14 mouse cellular contexts compared by ENCODE assay signal in genomic region chr2:151939651-151940420, GRCm38 (mm10). TPM values are rescaled to one million over a fixed set of nuclear protein-coding genes. Genes with fewer than 3 reads are reported as not detected.
"Had no signal": no experiment of that assay in that cellular context is flagged by ENCODE, and none has a peak within 500 bp of the region (broad histone marks: within the 10 kb centered on the region; RNA-seq: fewer than 3 reads in every experiment).

No protein-coding gene starts in this region.

- H3K9me3 ChIP-seq: intestine, embryonic 15.5 days; kidney, embryonic 15.5 days; limb, embryonic 10.5 days; limb, embryonic 13.5 days; liver, embryonic 15.5 days had no signal

- H3K4me2 ChIP-seq: intestine, embryonic 15.5 days; kidney, embryonic 15.5 days; limb, embryonic 13.5 days; liver, embryonic 11.5 days; liver, embryonic 15.5 days; lung, embryonic 14.5 days; midbrain, embryonic 11.5 days had no signal

- ATAC-seq: intestine, embryonic 15.5 days had no signal

- H3K27ac ChIP-seq: intestine, embryonic 15.5 days; kidney, embryonic 15.5 days; limb, embryonic 10.5 days; limb, embryonic 13.5 days; liver, embryonic 15.5 days had no signal

- H3K36me3 ChIP-seq: intestine, embryonic 15.5 days; kidney, embryonic 15.5 days; limb, embryonic 10.5 days; limb, embryonic 13.5 days; liver, embryonic 15.5 days had no signal

- H3K9ac ChIP-seq: intestine, embryonic 15.5 days; kidney, embryonic 15.5 days; limb, embryonic 13.5 days; liver, embryonic 15.5 days; lung, embryonic 14.5 days had no signal

- DNase-seq: kidney, adult 11 months; kidney, adult 8-10 months; kidney, postnatal 10 days; kidney, postnatal 36 days; lung, embryonic 14.5 days; midbrain, embryonic 14.5 days had no signal

- H3K4me3 ChIP-seq: intestine, embryonic 15.5 days; kidney, embryonic 15.5 days; limb, embryonic 10.5 days; limb, embryonic 13.5 days; liver, embryonic 15.5 days had no signal

- H3K4me1 ChIP-seq: liver, embryonic 15.5 days had no signal

- H3K27me3 ChIP-seq: intestine, embryonic 15.5 days; kidney, embryonic 15.5 days; limb, embryonic 13.5 days; liver, embryonic 15.5 days had no signal

RNA-seq across cellular contexts. Expression of gene Angpt4, which starts 28.8 kb away (rescaled TPM):
- total RNA-seq: megakaryocyte-erythroid progenitor cell, adult 5-6 weeks had no signal
- polyA plus RNA-seq: liver, embryonic 15.5 days had no signal
